Mouse (Mus musculus) lung, embryonic 14.5 days (tissue): ENCODE results near the gene Alox12e. TPM values are rescaled to one million over a fixed set of nuclear protein-coding genes. Genes with fewer than 3 reads are reported as not detected.

Source experiments
- ATAC-seq: fragments of 200-750 bp; cut with Nextera tagmentation; 2 replicates; pipeline ENCODE4 v1.8.0; 2017; ENCODE audit warnings: mild to moderate bottlenecking, moderate TSS enrichment, moderate library complexity; ENCODE audit not compliant: insufficient read depth
- DNase-seq: peaks from one replicate; pipeline ENCODE4 v3.0.0-alpha.2; 2015
- H3K27ac ChIP-seq: fragments of 300-500 bp; sonication (generic); 2 replicates; pipeline ENCODE4 v1.5.1; 2014; ENCODE audit warnings: low read depth, mild to moderate bottlenecking, moderate library complexity
- H3K27me3 ChIP-seq: fragments of 300-500 bp; sonication (generic); 2 replicates; pipeline ENCODE4 v1.6.1; 2014; ENCODE audit warnings: low read length, control low read depth; ENCODE audit not compliant: insufficient read depth
- H3K36me3 ChIP-seq: fragments of 300-500 bp; sonication (generic); 2 replicates; pipeline ENCODE4 v1.6.1; 2014; ENCODE audit warnings: control low read depth; ENCODE audit not compliant: insufficient read depth
- H3K4me1 ChIP-seq: fragments of 300-500 bp; sonication (generic); 2 replicates; pipeline ENCODE4 v1.6.1; 2014; ENCODE audit warnings: antibody characterized with exemption, control low read depth; ENCODE audit not compliant: insufficient read depth
- H3K4me2 ChIP-seq: fragments of 300-500 bp; sonication (generic); 2 replicates; pipeline ENCODE4 v1.6.1; 2014; ENCODE audit warnings: mild to moderate bottlenecking
- H3K4me3 ChIP-seq: fragments of 300-500 bp; sonication (generic); 2 replicates; pipeline ENCODE4 v1.5.1; 2014; ENCODE audit warnings: low read depth, low read length
- H3K9ac ChIP-seq: fragments of 300-500 bp; sonication (generic); 2 replicates; pipeline ENCODE4 v1.6.1; 2014
- H3K9me3 ChIP-seq: fragments of 300-500 bp; sonication (generic); 2 replicates; pipeline ENCODE4 v1.6.1; 2016; ENCODE audit warnings: low read depth, low read length, control low read depth
- CTCF ChIP-seq: IDR thresholded peaks from 2 replicates; pipeline ENCODE4 v1.5.1; 2016; ENCODE audit warnings: antibody characterized with exemption, low read depth
- WGBS: fragments of 180-500 bp; shearing (Covaris S2); extraction: QIAGEN DNeasy Blood & Tissue Kit; methylation state at CpG from one replicate; pipeline ENCODE4 v1.1.7; 2014; 5-methylcytosine and 5-hydroxymethylcytosine counted together
- polyA plus RNA-seq: library from polyadenylated mRNA; unstranded; fragments of >200 nt; fragmentation: Nextera tagmentation; extraction: Ambion mirVana; gene quantifications from 2 replicates; pipeline ENCODE4 v1.2.1, GENCODE M21; 2014

Gene Alox12e
- polyA plus RNA-seq, 1 experiment from 2014 or later: not detected

DNA sequence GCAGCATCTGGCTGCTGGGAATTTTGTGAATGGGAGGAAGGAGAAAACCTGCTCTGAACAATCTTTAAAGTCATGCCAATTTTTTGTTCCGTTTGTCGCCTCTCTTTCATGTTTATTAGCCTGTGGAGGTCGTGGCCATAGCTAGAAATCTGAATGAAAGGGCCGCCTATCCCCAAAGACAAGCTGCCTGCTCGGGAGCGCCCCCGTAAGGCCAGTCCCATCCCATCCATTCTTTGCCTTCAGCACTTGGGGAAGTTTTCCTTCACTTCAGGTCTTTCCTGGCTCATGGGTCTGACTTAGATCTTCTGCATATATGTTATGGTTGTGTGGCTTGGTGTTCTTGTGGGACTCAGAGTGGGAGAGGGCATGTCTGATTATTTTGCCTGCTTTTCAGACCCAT, 17.1 kb upstream of the Alox12e start:
- Histone ChIP-seq H3K27me3 (0 out of 2 replicates have a peak, but pooled peaks cover 3% of the 10 kb centered on the region), H3K4me1 (no peaks in the 10 kb centered on the region), H3K36me3 (no peaks in the 10 kb centered on the region), H3K4me3 (no peak overlapping the region), H3K27ac (no peak overlapping the region), H3K4me2 (no peak overlapping the region), H3K9ac (no peak overlapping the region), H3K9me3 (no peaks in the 10 kb centered on the region)
- 32% methylated on average over 7 of the region's 7 CpGs for WGBS
- TF ChIP-seq CTCF: no peak
- no peak for DNase-seq
- ATAC-seq: no peak

DNA sequence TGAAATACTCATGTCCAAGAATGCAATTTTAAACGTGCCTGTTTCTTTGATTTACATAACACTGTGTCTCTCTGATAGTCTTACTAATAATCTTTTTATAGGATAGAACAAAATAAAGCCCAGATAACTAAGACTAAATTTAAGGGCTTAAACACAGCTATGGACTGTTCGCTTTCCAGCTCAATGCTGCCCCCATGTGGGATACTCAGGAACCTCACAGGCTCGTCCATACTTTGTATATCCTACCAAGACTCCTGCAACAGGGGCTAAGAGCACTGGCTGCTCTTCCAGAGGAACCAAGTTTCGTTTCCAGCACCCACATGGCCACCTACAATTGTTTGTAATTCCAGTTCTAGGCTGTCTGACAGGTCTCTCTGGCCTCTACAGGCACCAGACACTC, 12.0 kb upstream of the Alox12e start:
- Histone ChIP-seq H3K9ac (no peak overlapping the region), H3K4me3 (no peak overlapping the region), H3K27me3 (0 out of 2 replicates have a peak, but pooled peaks cover 3% of the 10 kb centered on the region), H3K4me1 (no peaks in the 10 kb centered on the region), H3K27ac (no peak overlapping the region), H3K4me2 (no peak overlapping the region), H3K9me3 (no peaks in the 10 kb centered on the region), H3K36me3 (no peaks in the 10 kb centered on the region)
- peak; percentile 87 for DNase-seq
- TF ChIP-seq CTCF: peak; percentile 72
- ATAC-seq: no peak
- WGBS: 29% methylated on average over 4 of the region's 4 CpGs

DNA sequence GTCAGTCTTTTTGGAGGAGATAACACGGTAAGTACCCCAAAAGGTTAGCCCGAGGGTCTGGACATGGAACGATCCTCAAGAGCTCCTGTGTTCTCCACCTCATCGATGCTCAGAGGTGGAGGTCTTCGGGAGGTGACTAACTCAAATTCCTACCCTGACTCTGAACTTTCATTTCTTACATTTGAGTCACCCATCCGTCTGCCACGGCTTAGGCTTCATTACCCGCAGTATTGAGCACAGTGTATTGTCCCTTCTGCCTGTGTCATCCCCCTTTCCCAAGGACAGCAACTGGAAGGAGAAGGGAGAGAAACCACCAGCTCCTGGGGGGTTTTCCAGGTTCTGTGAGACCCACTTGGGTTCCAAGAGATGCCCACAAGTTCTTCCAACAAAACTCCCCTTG, 2.3 kb upstream of the Alox12e start:
- peaks cover 38% of the 10 kb centered on the region for H3K27me3 ChIP-seq
- no peaks in the 10 kb centered on the region for H3K4me1 ChIP-seq
- no peak for DNase-seq
- TF ChIP-seq CTCF: no peak
- no peak overlapping the region for H3K27ac ChIP-seq
- 86% methylated on average over 8 of the region's 8 CpGs for WGBS
- no peak for ATAC-seq
- no peak overlapping the region for H3K9ac ChIP-seq
- no peak overlapping the region for H3K4me3 ChIP-seq
- H3K36me3 ChIP-seq: no peaks in the 10 kb centered on the region
- no peaks in the 10 kb centered on the region for H3K9me3 ChIP-seq
- no peak overlapping the region for H3K4me2 ChIP-seq

DNA sequence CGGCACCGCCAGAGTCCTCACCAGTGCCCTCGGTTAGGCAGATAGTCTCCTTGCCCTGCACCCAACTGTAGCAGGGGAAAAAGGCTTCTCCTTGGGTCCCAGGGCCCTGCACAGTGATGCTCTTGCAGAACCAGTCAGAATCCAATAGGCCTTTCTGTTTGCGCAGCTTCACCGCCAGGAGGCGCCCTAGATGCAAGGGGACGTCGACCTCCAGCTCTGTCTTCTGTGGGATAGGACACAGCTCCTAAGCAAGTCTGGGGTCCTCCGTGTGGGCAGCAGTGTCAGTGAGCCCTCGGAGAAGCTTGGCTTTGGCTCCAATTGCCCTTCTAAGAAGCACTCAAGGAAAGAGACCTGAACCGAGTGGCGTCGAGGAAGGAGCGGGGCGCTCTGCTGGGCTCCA, 764 bp downstream of the Alox12e start:
- WGBS: 2% methylated on average over 15 of the region's 15 CpGs
- H3K4me3 ChIP-seq: no peak overlapping the region
- peaks cover 47% of the 10 kb centered on the region for H3K27me3 ChIP-seq

DNA sequence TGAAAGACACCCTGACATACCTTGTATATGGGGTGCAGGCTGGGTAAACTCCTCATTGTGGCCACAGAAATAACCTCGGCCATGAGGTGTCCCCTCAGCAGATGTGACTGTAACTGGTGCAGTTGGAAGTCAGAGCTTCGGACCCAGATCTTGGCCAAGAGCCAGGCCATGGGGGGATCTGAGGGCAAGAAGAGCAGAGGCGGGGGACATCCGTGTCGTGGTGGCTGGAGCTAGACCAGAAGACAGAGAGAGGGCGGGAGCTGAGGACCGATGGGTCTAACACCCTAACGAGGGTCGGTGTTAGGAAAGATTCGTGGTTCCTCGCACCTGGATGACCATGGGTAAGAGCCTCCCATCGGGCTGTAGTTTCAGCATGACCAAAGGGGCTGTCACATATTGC, 2.8 kb downstream of the Alox12e start:
- whole genome bisulfite sequencing: 70% methylated on average over 12 of the region's 12 CpGs
- Histone ChIP-seq H3K4me2 (no peak overlapping the region), H3K27ac (no peak overlapping the region), H3K9me3 (no peaks in the 10 kb centered on the region), H3K36me3 (no peaks in the 10 kb centered on the region), H3K9ac (no peak overlapping the region), H3K4me1 (no peaks in the 10 kb centered on the region), H3K27me3 (peaks cover 47% of the 10 kb centered on the region), H3K4me3 (no peak overlapping the region)
- no peak for TF ChIP-seq CTCF
- no peak for ATAC-seq
- DNase-seq: no peak

More for the DNA sequence above, 764 bp downstream of the Alox12e start:
- no peak for ATAC-seq
- H3K9ac ChIP-seq: no peak overlapping the region
- no peak overlapping the region for H3K4me2 ChIP-seq
- no peaks in the 10 kb centered on the region for H3K4me1 ChIP-seq
- H3K9me3 ChIP-seq: no peaks in the 10 kb centered on the region
- TF ChIP-seq CTCF: peak; percentile 82
- H3K27ac ChIP-seq: no peak overlapping the region
- H3K36me3 ChIP-seq: no peaks in the 10 kb centered on the region
- peak; percentile 73 for DNase-seq

DNA sequence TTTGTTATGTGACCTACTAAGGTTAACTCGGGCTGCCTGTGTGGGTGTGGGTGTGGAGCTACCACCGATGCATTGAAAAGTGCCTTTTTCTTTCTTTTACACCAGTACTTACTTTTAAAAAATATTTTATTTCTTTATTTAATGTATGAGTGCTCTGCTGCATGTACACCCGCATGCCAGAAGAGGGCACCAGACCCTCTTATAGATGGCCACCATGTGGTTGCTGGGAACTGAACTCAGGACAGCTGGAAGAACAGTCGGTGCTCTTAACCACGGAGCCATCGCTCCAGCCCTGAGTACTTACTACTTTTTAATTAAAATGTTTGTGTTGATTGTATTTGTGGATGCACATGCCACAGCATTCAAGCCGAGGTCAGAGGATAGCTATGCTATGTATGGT, 8.6 kb downstream of the Alox12e start:
- Histone ChIP-seq H3K36me3 (no peaks in the 10 kb centered on the region), H3K4me1 (no peaks in the 10 kb centered on the region), H3K4me2 (no peak overlapping the region), H3K9me3 (no peaks in the 10 kb centered on the region), H3K27ac (no peak overlapping the region), H3K9ac (no peak overlapping the region), H3K27me3 (0 out of 2 replicates have a peak, but pooled peaks cover 2% of the 10 kb centered on the region), H3K4me3 (no peak overlapping the region)
- TF ChIP-seq CTCF: peak; percentile 69
- 38% methylated on average over 7 of the region's 7 CpGs for WGBS
- DNase-seq (peak; percentile 60), ATAC-seq (no peak)

DNA sequence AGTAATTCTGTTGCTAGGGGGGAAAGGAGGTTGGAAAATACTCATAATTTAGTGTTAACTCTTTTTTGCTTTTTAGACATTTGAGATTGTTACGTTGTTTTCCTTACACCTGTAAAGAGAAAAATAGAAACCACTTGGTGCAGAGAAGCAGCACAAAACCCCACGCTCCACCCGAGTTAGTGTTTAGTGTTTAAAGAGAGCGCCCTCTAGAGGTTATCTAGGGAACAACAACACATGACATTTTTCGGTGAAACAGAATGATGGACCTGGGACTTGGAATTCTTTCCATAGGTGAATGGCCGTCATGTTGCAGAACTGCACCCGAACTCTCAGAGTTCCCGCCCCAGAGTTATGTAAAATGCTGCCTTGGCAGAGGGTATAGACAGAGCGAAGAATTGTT, 13.1 kb downstream of the Alox12e start:
- ATAC-seq: no peak
- peak; percentile 72 for TF ChIP-seq CTCF

DNA sequence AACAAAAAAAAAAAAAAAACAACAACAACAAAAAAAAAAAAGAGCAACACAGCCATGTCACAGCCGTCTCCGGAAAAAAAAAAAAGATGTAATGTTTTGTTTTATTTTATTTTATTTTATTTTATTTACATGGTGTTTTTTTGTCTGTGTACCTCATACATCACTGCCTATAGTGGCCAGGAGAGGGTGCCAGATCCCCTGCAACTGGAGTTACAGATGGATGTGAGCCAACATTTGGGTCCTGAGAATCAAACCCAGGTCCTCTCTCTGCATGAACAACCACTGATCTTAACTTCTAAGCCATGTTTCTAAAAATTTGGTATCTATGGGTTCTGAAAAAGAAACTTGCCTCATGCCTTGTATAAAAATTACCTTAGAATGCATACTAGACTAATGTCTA, 14.1 kb downstream of the Alox12e start:
- ATAC-seq: no peak
- 94% methylated on average over 2 of the region's 2 CpGs for WGBS
- no peaks in the 10 kb centered on the region for H3K9me3 ChIP-seq
- H3K4me2 ChIP-seq: no peak overlapping the region
- H3K4me3 ChIP-seq: no peak overlapping the region
- DNase-seq: no peak
- H3K27ac ChIP-seq: no peak overlapping the region
- no peak overlapping the region for H3K9ac ChIP-seq
- no peaks in the 10 kb centered on the region for H3K27me3 ChIP-seq
- TF ChIP-seq CTCF: peak; percentile 18; the same call in 1 of the 2 replicates
- no peaks in the 10 kb centered on the region for H3K36me3 ChIP-seq
- H3K4me1 ChIP-seq: no peaks in the 10 kb centered on the region

More for the DNA sequence above, 13.1 kb downstream of the Alox12e start:
- DNase-seq: peak; percentile 75
- Histone ChIP-seq H3K9ac (no peak overlapping the region), H3K4me2 (no peak overlapping the region), H3K36me3 (no peaks in the 10 kb centered on the region), H3K27ac (no peak overlapping the region), H3K4me3 (no peak overlapping the region), H3K9me3 (no peaks in the 10 kb centered on the region), H3K27me3 (no peaks in the 10 kb centered on the region), H3K4me1 (no peaks in the 10 kb centered on the region)
- 22% methylated on average over 9 of the region's 9 CpGs for WGBS
